Comparison of ENCODE assay signal across 13 mouse cellular contexts in genomic region chr2:35805881-35806280, GRCm38 (mm10).
"Had no signal": no experiment of that assay in that cellular context is flagged by ENCODE, and none has a peak within 500 bp of the region (broad histone marks: within the 10 kb centered on the region; RNA-seq: fewer than 3 reads in every experiment).

No protein-coding gene starts in this region.

- H3K9me3 ChIP-seq: liver, embryonic 15.5 days; megakaryocyte, embryonic 14.5 days had no signal

- H3K9ac ChIP-seq: liver, embryonic 15.5 days; lung, embryonic 14.5 days had no signal

- DNase-seq: kidney, postnatal 25 days; lung, embryonic 14.5 days; lung, postnatal 10 days; lung, postnatal 4 days; right cerebral cortex, adult 18-20 months; right cerebral cortex, postnatal 25 days; thymus, postnatal 36 days had no signal

- H3K4me3 ChIP-seq: left cerebral cortex, adult 2 months; limb, embryonic 10.5 days; liver, embryonic 15.5 days; megakaryocyte, embryonic 14.5 days had no signal

- H3K36me3 ChIP-seq: limb, embryonic 10.5 days; liver, embryonic 15.5 days had no signal

- H3K27ac ChIP-seq: left cerebral cortex, adult 2 months; limb, embryonic 10.5 days; liver, embryonic 15.5 days had no signal

- H3K27me3 ChIP-seq: liver, embryonic 15.5 days; megakaryocyte, embryonic 14.5 days had no signal

- H3K4me2 ChIP-seq: liver, embryonic 11.5 days; liver, embryonic 15.5 days; lung, embryonic 14.5 days; midbrain, embryonic 11.5 days had no signal

- H3K4me1 ChIP-seq: liver, embryonic 15.5 days had no signal
